Mouse (Mus musculus) brain, embryonic 14.5 days (tissue): Measurements from ENCODE around the gene Gnb3.
A peak's percentile ranks its signal among the peaks of the same experiment; 100 is the strongest.

ENCODE experiments used
- CTCF ChIP-seq: fragments of 200-500 bp; IDR thresholded peaks from 2 replicates; pipeline ENCODE4 v1.5.1; 2012; ENCODE audit warnings: inconsistent platforms, mild to moderate bottlenecking, moderate library complexity, borderline replicate concordance; ENCODE audit not compliant: insufficient read depth, insufficient read length; ENCODE audit errors: extremely low read depth
- POLR2A ChIP-seq: fragments of 200-500 bp; IDR thresholded peaks from 2 replicates; pipeline ENCODE4 v1.6.1; 2012; ENCODE audit warnings: mild to moderate bottlenecking, inconsistent platforms, borderline replicate concordance; ENCODE audit not compliant: poor library complexity, insufficient read depth, insufficient read length, severe bottlenecking; ENCODE audit errors: extremely low read depth

GRCm38 (mm10) chr6:124847305-124847704 is 7.2 kb upstream of the Gnb3 start:
- TF ChIP-seq CTCF (peak; percentile 97), POLR2A (no peak)
